Mouse (Mus musculus): ENCODE data around the gene Mad1l1.

Mad1l1 gene

DNA sequence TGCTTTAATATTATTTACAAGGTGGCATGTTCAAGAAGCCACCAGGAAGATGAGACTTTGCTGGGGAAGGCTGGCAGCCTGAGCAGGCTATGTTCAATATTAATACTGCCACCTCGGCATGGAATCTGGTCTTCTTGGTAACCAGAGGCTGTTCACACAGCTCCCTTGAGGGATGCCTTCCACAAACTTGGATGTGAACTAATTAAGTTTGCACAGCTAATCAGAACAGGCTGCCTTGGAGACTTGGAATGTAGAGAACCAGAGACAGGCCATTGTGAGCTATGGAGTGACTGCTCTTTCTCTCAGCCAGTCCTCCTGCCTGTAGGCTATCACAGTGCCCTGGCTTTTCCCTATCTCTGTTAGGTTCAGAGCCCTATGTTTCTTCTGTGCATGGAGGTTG, 278.4 kb downstream of the Mad1l1 start:
- DNase-seq (ENCODE audit: low spot score) = no peak

DNA sequence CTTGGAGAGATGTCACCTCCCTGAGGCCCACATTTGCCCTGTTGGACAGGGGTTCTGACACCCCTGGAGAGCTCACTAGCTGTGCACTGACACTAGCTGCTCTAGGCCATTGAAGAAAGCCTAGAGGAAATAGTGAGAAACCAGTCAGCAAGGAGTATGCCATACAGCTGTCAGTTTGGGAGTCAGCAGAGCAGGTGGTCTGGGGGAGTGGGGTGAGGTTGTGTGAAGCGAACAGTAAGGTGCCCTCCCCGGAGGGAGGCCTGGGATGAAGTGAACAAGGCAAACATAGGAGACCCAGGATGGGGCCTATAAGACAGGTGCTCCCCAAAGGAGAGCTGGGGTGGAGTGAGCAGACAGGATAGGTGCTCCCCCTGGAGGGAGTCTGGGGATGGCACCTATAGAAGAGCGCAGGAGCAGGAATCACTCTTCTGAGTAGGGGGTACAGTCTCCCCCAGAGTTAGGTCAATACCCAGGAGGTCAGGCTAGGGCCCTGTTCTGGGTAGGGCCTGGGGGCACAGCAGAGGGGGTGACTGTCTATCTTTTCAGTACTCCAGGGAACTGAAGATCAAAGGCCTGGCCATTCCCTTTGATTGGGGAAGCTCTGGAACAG, 279.2 kb downstream of the Mad1l1 start:
- DNase-seq (ENCODE audit: low spot score) = no peak

DNA sequence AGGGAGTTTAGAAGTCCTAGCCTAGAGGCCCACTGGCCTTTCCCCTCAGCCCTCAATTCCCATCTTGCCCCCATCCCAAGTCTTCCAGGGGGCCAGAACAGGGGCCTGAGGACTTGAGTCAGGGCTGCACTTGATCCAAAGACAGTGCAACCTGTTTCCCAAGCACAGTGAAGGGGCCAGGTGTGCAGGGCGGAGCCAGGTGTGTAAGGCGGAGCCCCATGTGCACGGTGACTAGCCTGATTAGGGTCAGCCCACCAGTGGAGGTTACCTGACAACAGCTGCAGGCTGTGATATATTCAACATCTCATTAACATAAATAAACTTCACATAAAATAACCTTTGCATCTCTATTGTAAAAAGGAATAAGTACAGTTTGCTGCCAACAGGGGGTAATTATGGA, 280.3 kb downstream of the Mad1l1 start:
- DNase-seq (ENCODE audit: low spot score) = no peak

DNA sequence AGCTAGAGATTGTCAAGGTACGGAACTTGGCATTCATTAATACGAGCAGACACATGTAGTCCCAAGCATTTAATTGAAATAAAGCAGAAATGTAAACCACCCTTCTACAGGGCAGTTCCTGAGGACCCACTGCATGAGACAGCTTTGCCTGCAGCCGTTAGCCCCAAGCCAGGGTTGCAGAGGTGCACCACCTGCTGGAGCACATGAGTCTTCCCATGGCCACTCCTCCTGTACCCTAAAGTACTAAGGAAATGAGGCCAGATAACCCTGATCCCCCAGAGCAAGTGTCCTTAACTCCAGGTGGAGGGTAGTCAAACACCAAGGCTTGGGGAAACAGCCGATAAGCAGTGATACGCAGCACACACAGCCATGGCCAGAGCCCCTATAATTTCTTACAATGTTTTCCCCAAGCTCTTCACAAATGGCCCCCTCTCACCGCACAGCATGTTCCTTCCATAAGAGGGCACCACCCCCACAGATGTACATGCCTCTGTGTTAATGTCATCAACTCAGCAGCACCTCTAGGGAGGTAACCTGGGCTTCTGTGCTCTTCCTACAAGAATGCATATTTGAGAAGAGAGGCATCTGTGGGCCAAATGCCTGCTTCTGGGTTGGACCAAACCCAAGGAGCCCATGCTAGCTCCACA, 283.6 kb downstream of the Mad1l1 start:
- no peak for DNase-seq (ENCODE audit: low spot score)

DNA sequence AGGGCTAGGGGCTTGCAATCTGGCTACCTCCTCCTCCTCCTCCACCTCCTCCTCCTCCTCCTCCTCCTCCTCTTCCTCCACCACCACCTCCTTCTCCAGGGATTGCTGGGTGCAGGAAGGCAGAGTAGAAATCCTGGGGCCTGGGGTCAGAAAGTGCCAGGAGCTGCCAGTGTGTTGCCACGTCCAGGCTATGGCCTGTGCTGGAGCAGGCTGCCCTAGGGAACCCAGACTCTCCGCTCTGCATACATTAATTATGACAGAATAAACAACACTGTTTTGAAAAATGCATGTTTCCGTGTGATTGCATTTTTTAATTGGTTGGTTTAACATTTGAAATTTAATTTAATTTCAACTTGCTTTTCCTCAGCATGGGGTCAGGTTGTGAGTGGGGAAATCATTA, 285.7 kb downstream of the Mad1l1 start:
- DNase-seq (ENCODE audit: low spot score) = no peak

DNA sequence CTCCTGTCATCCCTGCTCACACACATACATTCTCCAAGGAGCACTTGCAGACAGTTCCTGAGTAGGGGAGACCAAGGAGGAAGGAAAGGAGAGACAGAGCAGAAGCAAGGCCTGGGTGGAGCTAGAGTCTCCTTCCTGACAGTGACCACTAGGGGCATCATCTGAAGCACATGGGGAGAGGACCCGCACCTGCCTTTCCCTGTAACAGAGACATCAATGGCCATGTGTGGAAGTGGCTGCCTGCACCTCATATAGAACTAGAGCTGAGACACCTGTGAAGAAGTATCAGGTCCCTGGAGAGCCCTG, 286.4 kb downstream of the Mad1l1 start:
- DNase-seq (ENCODE audit: low spot score) = peak; percentile 42

DNA sequence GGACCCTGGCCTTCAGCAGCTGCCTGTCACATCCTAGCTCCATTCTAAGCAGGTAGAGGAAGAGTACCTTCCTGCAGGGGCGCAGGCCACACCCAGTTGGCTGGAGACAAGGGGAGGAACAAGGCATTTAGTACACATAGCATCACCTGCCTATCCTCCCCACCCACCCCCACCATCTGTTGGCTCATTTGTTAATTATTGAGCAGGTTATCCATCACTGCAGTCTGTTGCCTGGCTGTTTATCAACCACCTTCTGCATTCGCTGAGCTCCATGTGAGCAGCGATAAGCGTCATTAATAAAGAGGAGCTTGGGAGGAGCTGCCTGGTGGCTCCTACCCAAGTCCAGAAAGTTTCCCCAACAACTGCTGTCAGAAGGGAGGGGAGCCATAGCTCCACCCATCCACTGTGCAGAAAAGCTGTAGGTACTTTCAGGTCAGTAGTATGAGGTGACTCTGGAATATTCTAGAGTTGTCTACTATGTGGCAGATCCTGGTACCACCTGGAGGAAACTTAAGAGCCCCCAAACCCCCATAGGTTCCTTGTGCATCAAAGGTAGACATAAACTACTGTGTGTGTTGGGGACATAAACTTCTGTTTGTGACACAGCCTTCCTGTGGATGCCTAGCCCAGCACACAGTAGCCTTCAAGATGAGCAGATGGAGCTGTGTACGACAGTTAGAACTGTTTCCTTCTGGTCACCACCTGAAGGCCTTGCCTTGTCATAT, 286.9 kb downstream of the Mad1l1 start:
- DNase-seq (ENCODE audit: low spot score) = peak; percentile 84

DNA sequence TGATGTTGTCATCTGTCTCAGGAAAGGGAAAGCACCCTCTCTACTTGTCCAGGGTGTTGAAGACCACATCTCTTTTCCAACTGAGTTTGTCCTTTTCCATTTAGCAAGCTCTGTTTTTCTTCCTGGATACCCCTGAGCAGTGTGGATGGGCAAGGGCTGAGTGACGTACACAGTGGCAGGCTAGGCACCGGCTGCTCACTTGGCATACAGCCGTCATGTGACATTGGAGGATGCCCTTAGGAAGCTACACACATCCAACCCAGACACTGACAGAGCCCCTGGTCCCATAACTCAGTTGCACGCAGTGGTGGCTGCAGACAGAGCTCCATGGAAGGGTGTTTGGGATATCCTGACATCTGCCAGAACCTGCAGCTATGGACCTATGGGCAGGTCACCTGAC, 295.0 kb downstream of the Mad1l1 start:
- no peak for DNase-seq (ENCODE audit: low spot score)

DNA sequence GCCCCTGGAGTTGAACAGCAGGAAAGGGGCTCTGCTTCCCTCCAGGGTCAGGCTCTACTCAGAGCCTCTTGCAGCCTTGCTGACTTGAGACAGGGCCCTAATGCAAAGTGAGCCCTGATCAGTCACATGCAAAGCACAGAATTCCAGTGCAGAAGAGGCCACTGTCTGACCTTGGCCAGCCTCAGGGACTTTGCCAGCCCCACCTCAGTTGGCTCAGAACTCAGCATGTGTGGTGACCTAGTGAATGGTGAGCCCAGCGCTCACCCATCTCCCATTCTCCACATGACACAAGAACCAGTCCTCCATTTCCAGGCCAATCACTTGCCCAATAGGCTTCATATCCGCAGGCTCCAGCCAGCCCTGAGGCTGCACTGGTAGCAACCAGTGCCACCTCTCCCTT, 296.1 kb downstream of the Mad1l1 start:
- DNase-seq (ENCODE audit: low spot score) = no peak

DNA sequence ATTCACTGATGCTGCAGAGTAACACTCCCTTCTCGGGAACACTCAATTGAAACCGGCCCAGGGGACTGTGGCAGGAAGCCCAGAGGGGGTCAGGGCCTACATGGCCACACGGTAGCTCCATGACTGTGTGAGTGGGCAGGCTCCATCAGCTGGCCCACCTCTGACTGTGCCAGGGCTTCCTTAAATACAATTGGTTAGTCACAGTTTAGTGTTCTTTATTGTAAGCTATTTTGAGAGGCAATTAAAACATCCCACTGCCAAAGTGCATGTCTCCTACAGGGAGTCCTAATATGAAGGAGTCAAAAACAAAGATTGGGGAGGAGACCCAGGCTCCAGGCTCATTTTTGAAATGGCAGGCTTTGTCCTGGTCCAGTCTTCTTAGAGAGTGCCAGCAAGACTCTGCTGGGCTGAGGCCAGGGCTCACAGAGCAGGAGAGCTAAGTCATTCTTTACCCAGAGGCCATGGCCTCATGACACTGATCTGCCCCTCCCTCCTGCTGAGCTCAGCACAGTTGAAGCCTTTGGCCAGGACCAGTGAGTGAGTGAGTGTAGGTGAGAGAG, 297.3 kb downstream of the Mad1l1 start:
- peak; percentile 63 for DNase-seq (ENCODE audit: low spot score)

DNA sequence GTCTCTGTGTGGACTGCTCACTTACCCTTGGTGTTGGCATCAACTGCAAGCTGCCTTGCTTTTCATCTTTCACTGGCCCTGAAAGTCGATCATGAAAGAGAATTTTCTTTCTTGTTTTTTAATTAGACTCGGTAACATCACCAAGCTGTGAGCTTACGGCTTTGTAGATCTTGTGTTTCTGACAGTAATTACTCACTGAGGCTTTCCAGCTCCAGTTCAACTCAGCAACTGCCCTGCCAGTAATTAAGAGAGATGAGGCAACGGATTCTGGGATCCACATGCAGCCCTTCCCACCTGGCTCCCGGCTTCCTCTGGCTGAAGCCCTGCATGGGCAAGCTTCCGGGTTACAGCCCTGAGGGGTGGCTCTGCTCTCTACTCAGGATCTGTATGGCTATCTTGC, 298.5 kb downstream of the Mad1l1 start:
- DNase-seq (ENCODE audit: low spot score) = no peak

DNA sequence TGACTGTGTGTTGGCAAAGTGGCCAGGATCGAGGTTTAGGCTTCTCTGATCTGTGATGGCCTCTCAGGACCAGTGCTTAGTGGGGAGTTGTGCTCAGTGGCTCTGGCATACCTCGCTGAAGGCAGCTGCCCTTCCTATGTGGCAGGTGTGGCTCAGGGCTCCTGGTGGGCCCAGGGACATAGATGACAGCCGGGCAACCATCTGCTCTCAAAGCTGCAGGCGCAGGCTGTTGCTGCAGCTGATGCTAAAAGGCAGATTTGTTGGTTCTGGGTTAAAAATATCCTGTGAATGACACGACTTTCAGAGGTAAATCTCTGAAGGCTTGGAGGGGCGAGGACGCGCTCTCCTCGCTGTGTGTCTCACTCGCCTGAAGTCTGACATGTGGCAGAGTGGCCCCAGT, 299.6 kb downstream of the Mad1l1 start:
- no peak for DNase-seq (ENCODE audit: low spot score)

DNA sequence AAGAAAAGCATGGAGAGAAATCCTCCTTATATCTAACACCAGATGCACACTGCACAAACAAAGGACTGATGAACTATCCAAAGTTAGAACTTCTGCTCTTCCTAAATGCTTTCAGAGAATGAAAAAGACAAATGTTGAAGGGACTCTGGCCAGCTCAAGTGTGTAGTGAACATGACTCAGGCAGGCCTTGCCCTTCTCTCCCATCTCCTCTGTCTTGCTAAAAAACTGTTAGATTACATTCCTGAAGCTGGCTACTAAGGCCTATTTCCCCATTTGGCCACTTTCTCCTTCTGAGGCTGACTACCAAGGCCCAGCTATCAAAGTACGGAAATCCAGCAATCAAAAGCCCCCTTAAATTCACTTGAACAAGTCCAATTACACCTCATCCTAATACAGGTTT, 301.7 kb downstream of the Mad1l1 start:
- DNase-seq (ENCODE audit: low spot score) = no peak

DNA sequence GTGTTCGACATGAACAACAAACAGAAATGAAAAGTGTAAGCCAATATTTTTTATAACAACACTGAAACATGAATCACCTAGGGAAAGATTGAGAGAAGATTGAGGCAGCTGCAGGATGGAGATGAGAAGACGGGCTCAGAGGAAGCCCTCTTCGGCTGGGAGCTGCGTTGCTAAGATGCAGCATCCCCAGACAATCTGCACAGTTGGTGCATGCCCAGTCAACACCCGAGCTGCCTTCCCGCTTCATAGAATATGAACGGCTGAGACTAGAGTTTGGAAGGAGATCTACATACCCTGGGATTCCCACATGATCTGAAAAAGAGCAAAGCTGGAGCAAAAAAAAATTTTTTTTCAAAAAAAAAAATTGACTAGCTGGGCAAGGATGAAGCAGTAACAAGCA, 302.6 kb downstream of the Mad1l1 start:
- no peak for DNase-seq (ENCODE audit: low spot score)

DNA sequence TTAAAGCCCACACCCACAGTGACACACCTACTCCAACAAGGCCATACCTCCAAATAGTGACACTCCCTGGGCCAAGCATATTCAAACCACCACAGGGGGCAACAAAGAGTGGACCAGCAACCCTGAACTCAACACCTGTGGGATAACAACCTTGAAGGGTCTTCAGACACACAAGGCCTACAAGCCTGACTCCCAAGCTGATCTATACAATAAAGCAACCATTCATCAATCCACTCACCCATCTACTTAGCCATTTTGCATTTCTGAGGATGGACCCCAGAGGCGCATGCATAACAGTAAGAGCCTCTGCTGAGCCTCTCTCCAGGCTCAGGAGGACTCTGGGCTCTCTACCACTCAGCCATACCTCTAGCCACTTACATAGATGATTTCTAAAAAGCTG, 304.5 kb downstream of the Mad1l1 start:
- no peak for DNase-seq (ENCODE audit: low spot score)

DNA sequence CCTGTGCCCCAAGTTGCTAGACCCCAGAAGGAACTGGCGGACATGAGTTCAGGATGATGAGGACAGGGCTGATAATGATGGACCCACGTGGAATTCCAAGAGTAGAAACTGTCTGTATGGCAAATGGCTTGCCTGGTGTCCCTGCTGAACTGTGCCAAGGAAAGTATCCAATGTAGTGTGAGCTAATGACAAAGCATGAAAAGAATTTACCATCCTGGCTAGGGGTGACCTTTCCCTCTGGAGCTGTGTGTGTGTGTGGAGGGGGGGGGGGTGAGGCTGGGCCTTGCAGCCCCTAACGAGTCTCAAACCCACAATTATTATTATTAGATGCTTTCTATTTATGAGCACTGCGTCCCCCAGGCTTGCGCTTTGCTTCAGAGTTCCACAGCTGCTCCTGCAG, 307.7 kb downstream of the Mad1l1 start:
- no peak for DNase-seq (ENCODE audit: low spot score)

DNA sequence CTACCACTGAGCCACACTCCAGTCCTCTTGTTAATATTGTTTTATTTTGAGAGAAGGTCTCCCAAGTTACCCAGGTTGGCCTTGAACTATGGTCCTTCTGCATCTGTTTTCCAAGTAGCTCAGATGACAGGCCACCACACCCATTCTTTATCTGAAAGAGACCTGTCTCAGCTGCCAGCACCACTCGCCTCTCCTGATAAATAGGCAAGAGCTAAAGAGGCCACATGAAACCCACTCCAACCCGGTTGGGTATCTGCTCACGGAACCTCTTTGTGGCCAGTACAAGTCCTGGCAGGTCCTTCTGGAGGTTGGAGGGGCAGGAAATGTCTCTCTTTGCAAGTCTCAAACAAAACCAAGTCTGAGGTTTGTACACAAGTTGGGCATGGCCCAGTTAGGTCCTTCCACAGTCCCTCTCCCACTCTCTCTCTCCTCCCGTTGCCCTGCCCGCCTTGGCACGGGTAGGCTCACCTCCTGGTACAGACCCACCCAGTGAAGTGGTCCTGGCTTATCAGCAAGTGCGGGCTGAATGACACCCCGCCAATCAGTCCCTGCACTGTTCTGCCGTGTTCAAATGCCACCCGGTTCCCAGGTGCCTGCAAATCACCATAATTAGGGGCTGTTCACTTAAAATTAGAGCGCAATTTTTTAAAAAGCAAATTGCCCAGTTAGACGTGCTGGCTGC, 308.9 kb downstream of the Mad1l1 start:
- DNase-seq (ENCODE audit: low spot score) = no peak

DNA sequence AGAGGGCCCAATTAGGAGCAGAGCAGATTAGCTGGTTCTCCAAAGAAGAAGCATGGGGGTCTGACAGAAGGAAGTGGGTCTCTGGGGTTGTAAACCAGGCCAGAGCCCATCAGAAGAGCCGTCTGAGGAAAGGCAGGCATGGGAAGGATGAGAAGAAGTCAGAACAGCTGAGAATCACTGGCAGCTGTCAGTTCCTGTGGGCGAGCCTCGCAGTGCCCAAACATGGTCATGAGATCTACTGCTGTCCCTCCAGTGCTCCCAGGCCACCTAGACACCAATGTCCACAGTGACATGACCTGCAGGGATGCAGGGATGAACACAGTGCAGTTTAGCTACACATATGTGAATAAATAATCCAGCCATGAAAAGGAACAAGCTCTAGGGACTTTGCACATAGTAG, 310.9 kb downstream of the Mad1l1 start:
- no peak for DNase-seq (ENCODE audit: low spot score)

DNA sequence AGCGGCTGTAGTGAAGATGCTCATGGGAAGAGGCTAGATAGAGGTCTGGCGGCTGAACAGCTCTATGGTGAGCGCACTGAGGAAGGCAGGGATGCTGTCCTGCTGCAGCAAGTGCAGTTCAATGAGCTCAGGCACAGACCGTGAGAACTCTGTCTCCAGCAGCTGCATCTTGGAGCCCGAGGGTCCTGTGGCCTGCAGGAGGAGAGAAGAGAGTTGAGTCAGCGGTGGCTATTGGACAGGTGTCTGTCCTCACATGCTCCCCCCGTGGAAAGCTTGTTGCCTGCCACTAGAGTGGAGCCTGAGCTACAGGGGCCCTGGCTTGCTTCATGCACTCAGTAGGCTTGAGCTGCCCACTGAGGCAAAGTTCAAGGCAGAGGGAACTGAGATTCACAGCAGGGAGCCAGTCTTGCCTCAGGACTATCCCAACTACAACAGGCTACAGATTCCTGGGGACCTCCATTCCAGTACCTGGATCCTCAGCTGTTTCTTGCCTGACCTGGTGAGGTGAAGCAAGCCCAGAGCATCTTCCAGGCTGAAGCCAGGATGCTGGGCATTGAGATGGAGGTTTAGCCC, 312.2 kb downstream of the Mad1l1 start:
- no peak for DNase-seq (ENCODE audit: low spot score)

DNA sequence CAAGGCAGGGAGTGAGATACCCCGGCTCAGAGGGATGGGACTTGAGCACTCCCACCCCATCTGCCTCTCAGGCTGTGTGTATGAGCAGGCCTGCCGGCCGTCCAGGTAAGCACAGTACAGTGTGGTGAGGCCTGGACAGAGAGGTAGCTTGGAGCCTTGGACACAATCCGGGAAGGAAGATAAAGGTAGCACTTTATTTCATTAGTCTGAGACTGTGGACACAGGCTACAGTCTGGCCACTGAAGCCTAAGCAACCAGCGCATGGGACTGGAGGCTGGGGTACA, 312.9 kb downstream of the Mad1l1 start:
- DNase-seq (ENCODE audit: low spot score) = no peak

DNA sequence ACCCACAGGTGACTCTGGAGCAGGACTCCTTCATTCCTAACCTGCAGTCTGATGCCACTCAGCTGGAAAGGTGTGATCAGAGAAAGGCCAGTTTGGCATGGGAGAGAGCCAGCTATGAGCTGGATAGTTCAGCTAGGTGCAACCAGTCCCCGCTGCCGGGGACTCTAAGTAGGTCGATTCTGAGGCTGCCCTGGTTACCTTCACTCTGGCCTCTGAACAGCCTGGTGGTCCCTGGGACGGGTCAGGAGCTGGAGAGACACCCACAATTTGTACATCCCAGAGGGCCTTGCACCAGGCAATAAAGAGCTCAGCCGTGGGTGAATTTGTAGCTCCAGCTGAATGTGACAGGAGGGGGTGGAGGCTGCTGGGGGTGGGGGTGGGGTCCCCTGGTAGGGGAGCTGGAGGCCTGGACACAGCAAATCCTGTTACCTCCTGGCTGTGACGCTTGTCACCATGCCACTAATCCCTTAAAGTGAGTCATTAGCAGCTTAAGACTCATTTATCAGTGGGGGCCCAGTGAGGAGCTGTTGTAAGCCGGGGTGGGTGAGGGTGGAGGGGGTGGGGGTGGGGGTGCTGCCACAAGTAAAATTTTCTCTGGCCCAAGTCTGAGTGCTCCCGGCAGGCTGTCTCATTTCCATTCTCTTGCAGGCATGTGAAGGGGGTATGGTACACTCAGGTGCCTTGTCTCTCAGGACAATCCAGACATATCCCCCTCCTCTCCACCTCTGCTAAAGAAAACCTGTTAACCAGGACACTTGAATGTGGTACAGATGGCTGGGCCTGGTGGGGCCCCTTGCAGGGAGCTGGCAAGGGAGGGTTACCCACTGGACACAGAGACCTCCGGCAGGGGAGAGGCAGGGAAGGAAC, 313.5 kb downstream of the Mad1l1 start:
- no peak for DNase-seq (ENCODE audit: low spot score)

DNA sequence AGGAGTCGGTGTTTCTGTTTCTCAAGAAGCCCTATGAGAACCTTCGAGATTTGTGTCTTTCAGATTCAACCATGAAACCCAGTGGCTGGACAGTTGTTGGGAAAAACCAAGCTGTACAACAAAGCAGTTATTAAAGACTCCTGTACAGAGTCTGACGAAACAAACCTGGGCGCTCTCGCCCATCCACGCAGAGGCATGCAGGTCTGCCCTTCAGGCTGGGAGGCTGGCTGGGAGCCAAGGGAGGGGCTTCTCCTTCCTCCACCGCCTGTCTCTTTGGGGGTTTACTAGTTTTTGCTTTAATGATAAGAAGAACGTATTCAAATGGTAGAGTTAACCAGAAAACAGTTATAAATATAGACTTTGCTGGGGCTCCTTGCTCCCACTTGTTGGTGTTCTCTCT, 314.5 kb downstream of the Mad1l1 start:
- DNase-seq (ENCODE audit: low spot score) = no peak
